Mouse (Mus musculus): ENCODE data around the gene B230118H07Rik. TPM values are rescaled to one million over a fixed set of nuclear protein-coding genes. Genes with fewer than 3 reads are reported as not detected.
A peak's percentile ranks its signal among the peaks of the same experiment; 100 is the strongest.

B230118H07Rik gene
- 1 to 10 TPM in 1 of 2 experiments, under 1 TPM in 1; 0.82 to 3.5 TPM for polyA plus RNA-seq (2017; shearing (Covaris generic))

GRCm38 (mm10) chr2:101649114-101649671 is at the start of gene B230118H07Rik, which contains the start of gene Rag1:
Gene B230118H07Rik (minus strand): TSS chr2:101649532.
Gene Rag1 (minus strand): TSS chr2:101649501.
- ATAC-seq = no peak

- ATAC-seq = no peak
Measured at GRCm38 (mm10) chr2:101695584-101695983, 46.3 kb upstream of the B230118H07Rik start.

GRCm38 (mm10) chr2:101693577-101694215 is 44.4 kb upstream of the B230118H07Rik start:
- ATAC-seq = peak; percentile 58

- no peak for ATAC-seq
Measured at GRCm38 (mm10) chr2:101693043-101693442, 43.7 kb upstream of the B230118H07Rik start.

GRCm38 (mm10) chr2:101690252-101690827 is 41.0 kb upstream of the B230118H07Rik start:
- ATAC-seq = no peak

- no peak for ATAC-seq
Measured at GRCm38 (mm10) chr2:101688011-101688410, 38.7 kb upstream of the B230118H07Rik start.

GRCm38 (mm10) chr2:101684421-101684820 is 35.1 kb upstream of the B230118H07Rik start:
- ATAC-seq = no peak

GRCm38 (mm10) chr2:101679164-101679784 is 29.9 kb upstream of the B230118H07Rik start:
- peak; percentile 56 for ATAC-seq

- ATAC-seq = peak; percentile 89
Measured at GRCm38 (mm10) chr2:101678236-101679021, 29.1 kb upstream of the B230118H07Rik start, which contains the start of gene Traf6. Gene Traf6 (plus strand): TSS chr2:101678429.

- ATAC-seq = no peak
Measured at GRCm38 (mm10) chr2:101673547-101673946, 24.2 kb upstream of the B230118H07Rik start.

GRCm38 (mm10) chr2:101668751-101669150 is 19.4 kb upstream of the B230118H07Rik start:
- no peak for ATAC-seq

GRCm38 (mm10) chr2:101665703-101666092 is 16.4 kb upstream of the B230118H07Rik start:
- no peak for ATAC-seq

GRCm38 (mm10) chr2:101665058-101665702 is 15.8 kb upstream of the B230118H07Rik start:
- peak; percentile 87 for ATAC-seq

- ATAC-seq = no peak
Measured at GRCm38 (mm10) chr2:101660536-101660935, 11.2 kb upstream of the B230118H07Rik start.

GRCm38 (mm10) chr2:101652921-101653597 is 3.7 kb upstream of the B230118H07Rik start:
- peak; percentile 77 for ATAC-seq

GRCm38 (mm10) chr2:101652204-101652920 is 3.0 kb upstream of the B230118H07Rik start:
- ATAC-seq = peak; percentile 17

- no peak for ATAC-seq
Measured at GRCm38 (mm10) chr2:101650446-101650845, 1.1 kb upstream of the B230118H07Rik start.

- ATAC-seq = no peak
Measured at GRCm38 (mm10) chr2:101648361-101648760, 971 bp downstream of the B230118H07Rik start.

GRCm38 (mm10) chr2:101645841-101646240 is 3.5 kb downstream of the B230118H07Rik start:
- no peak for ATAC-seq

GRCm38 (mm10) chr2:101639840-101640350 is 9.4 kb downstream of the B230118H07Rik start:
- no peak for ATAC-seq

Data from CD4-positive, CD25-positive, alpha-beta regulatory T cell, adult 4 months (primary cell).